Mouse (Mus musculus): ENCODE measurements at regions not wholly inside any gene's neighbourhood (a gene's known extent, or its start where the extent isn't known, plus 50 kb on each side); places are given as distances from the start of the nearest gene placed in this dataset.

DNA sequence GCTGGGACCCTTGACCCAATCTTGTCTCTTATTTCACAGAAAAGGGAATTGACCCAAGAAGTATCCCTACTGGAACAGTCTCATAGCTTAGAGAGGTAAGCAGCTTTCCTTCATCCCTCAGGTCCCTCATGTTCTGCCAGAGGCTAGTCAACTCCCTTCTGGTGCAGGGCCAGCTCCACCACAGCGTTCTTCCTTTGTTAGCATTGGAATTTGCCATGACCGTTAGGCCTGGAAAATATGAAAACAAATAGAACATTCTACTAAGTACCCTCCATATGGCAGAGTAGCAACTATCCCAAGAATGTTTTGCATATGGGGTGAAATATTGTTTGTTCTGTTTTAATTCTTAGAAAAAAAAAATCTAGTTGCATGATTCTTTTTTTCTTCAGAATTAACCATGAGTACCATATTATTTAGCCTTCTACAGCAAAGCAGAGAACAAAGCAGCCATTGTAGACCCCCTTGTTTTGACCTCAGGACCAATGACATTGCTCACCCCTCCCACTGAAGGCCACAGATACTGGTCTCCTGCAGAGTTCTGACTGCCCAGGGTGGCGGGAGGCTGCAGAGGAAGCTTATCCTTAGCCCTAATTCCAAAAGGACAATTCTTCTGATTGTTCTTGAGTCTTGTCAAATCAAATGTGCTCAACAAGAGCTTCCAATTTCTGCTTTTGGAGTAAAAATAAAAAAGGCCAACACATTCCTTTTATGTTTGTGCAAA, 78.1 kb upstream of the Ehbp1 start:
- WGBS: 54% methylated on average over 3 of the region's 3 CpGs
- Histone ChIP-seq H3K27ac (ENCODE audit: low read length) (no peak overlapping the region), H3K9ac (replicated peaks; ENCODE audit: low read depth, low read length) (no peak overlapping the region), H3K4me1 (ENCODE audit: control insufficient read depth, insufficient read depth, low read length) (no peaks in the 10 kb centered on the region), H3K27me3 (ENCODE audit: control insufficient read depth, insufficient read depth, low read length) (no peaks in the 10 kb centered on the region), H3K4me2 (replicated peaks; ENCODE audit: low read depth, low read length) (no peak overlapping the region), H3K36me3 (ENCODE audit: control insufficient read depth, insufficient read depth, low read length) (no peaks in the 10 kb centered on the region), H3K4me3 (ENCODE audit: low read depth, low read length) (no peak overlapping the region), H3K9me3 (ENCODE audit: control insufficient read depth, low read depth, low read length) (no peaks in the 10 kb centered on the region)
- no peak for ATAC-seq (ENCODE audit: insufficient number of reproducible peaks, insufficient read depth, low FRiP score, low read depth)

DNA sequence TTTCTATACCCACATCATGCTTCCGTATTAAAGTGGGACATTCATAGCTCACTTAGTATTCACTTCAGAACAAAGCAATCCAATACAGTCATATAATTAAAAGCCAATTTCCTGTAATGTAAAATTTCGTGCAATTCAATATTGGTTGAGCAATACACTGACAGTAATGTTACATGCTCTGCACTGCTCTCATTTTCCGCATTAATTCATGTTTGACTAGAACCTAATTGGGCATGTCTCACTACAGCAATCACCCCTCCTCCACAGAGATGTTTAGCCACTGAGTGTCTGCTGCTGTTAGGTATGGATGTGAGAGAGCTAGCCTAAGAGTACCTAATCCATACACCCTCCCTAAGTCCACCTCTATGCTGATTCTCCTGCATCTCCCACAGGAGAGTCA, 79.7 kb upstream of the Ehbp1 start:
- H3K4me3 ChIP-seq (ENCODE audit: low read depth, low read length): no peak overlapping the region
- H3K27me3 ChIP-seq (ENCODE audit: control insufficient read depth, insufficient read depth, low read length): no peaks in the 10 kb centered on the region
- no peak overlapping the region for H3K4me2 ChIP-seq (replicated peaks; ENCODE audit: low read depth, low read length)
- no peak for ATAC-seq (ENCODE audit: insufficient number of reproducible peaks, insufficient read depth, low FRiP score, low read depth)
- H3K9me3 ChIP-seq (ENCODE audit: control insufficient read depth, low read depth, low read length): no peaks in the 10 kb centered on the region
- WGBS: 86% methylated on average over 3 of the region's 3 CpGs
- no peak overlapping the region for H3K9ac ChIP-seq (replicated peaks; ENCODE audit: low read depth, low read length)
- no peaks in the 10 kb centered on the region for H3K4me1 ChIP-seq (ENCODE audit: control insufficient read depth, insufficient read depth, low read length)
- no peak overlapping the region for H3K27ac ChIP-seq (ENCODE audit: low read length)
- H3K36me3 ChIP-seq (ENCODE audit: control insufficient read depth, insufficient read depth, low read length): no peaks in the 10 kb centered on the region

GRCm38 (mm10) chr11:22437140-22437850, 74.6 kb upstream of the Tmem17 start:
- no peak overlapping the region for H3K9ac ChIP-seq (replicated peaks; ENCODE audit: low read depth, low read length)
- H3K4me2 ChIP-seq (replicated peaks; ENCODE audit: low read depth, low read length): no peak overlapping the region
- 6% methylated on average over 5 of the region's 5 CpGs for WGBS
- peaks cover 16% of the 10 kb centered on the region for H3K4me1 ChIP-seq (ENCODE audit: control insufficient read depth, insufficient read depth, low read length)
- no peaks in the 10 kb centered on the region for H3K9me3 ChIP-seq (ENCODE audit: control insufficient read depth, low read depth, low read length)
- ATAC-seq (ENCODE audit: insufficient number of reproducible peaks, insufficient read depth, low FRiP score, low read depth): peak; percentile 96
- H3K27me3 ChIP-seq (ENCODE audit: control insufficient read depth, insufficient read depth, low read length): no peaks in the 10 kb centered on the region
- no peaks in the 10 kb centered on the region for H3K36me3 ChIP-seq (ENCODE audit: control insufficient read depth, insufficient read depth, low read length)
- H3K27ac ChIP-seq (ENCODE audit: low read length): peak overlapping the region; percentile 66
- H3K4me3 ChIP-seq (ENCODE audit: low read depth, low read length): no peak overlapping the region

DNA sequence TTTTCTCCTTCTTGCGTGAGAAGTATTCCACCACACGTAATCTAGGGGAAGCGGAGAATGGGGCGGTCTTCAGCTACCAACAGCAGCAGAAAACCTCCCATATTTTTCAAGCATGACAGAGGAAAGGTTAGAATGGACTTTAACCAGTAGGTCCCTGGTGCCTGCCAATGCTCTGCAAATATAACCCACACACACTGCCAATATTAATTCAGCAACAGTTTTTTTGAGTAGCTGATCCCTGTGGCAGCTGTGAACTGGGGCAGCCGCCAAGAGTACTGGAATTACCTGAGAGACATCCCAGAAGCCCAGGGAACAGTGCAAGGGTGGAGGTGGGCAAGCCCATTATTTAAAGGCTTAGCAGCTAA, 74.1 kb upstream of the Tmem17 start:
- peak; percentile 60; the same call in 1 of the 2 replicates for ATAC-seq (ENCODE audit: insufficient number of reproducible peaks, insufficient read depth, low FRiP score, low read depth)
- Histone ChIP-seq H3K27me3 (ENCODE audit: control insufficient read depth, insufficient read depth, low read length) (no peaks in the 10 kb centered on the region), H3K4me2 (replicated peaks; ENCODE audit: low read depth, low read length) (no peak overlapping the region), H3K9ac (replicated peaks; ENCODE audit: low read depth, low read length) (no peak overlapping the region), H3K9me3 (ENCODE audit: control insufficient read depth, low read depth, low read length) (no peaks in the 10 kb centered on the region), H3K4me3 (ENCODE audit: low read depth, low read length) (no peak overlapping the region), H3K27ac (ENCODE audit: low read length) (peak overlapping the region; percentile 66), H3K36me3 (ENCODE audit: control insufficient read depth, insufficient read depth, low read length) (no peaks in the 10 kb centered on the region), H3K4me1 (ENCODE audit: control insufficient read depth, insufficient read depth, low read length) (peaks cover 16% of the 10 kb centered on the region)
- WGBS: 57% methylated on average over 5 of the region's 5 CpGs

DNA sequence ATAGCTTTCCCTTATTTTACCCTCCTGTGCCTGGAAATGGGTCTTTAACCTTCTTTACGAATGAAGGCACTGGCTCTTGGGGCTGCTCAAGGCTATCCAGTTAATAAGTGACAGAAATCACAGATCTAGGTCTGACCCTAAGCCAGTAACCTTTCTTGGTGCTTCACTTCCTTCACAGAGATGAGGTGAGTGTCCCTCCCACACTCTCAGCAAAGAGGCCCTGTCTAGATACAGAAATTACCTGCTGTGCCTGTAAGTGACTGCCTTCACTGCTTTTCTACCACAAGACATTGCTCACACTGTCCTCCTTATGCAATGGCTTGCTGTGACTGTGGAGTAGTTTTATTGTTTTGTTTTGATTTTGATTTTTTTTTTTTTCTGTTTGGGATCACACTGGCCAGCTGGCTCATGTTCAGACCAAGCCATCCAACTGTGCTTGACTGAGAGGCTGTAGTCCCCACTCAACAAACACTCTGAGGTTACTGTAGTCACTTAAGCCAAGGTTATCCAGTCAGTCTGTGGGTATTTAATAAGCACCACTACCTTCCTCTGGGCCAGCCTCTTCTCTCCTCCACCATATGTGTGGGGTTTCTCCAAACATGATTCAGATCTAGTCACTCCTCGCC, 73.3 kb upstream of the Tmem17 start:
- H3K4me1 ChIP-seq (ENCODE audit: control insufficient read depth, insufficient read depth, low read length): peaks cover 16% of the 10 kb centered on the region
- no peaks in the 10 kb centered on the region for H3K27me3 ChIP-seq (ENCODE audit: control insufficient read depth, insufficient read depth, low read length)
- H3K4me3 ChIP-seq (ENCODE audit: low read depth, low read length): no peak overlapping the region
- no peak overlapping the region for H3K9ac ChIP-seq (replicated peaks; ENCODE audit: low read depth, low read length)
- H3K9me3 ChIP-seq (ENCODE audit: control insufficient read depth, low read depth, low read length): no peaks in the 10 kb centered on the region
- H3K36me3 ChIP-seq (ENCODE audit: control insufficient read depth, insufficient read depth, low read length): no peaks in the 10 kb centered on the region
- no peak overlapping the region for H3K4me2 ChIP-seq (replicated peaks; ENCODE audit: low read depth, low read length)
- H3K27ac ChIP-seq (ENCODE audit: low read length): no peak overlapping the region
- WGBS: 64% methylated on average over 2 of the region's 2 CpGs
- no peak for ATAC-seq (ENCODE audit: insufficient number of reproducible peaks, insufficient read depth, low FRiP score, low read depth)

DNA sequence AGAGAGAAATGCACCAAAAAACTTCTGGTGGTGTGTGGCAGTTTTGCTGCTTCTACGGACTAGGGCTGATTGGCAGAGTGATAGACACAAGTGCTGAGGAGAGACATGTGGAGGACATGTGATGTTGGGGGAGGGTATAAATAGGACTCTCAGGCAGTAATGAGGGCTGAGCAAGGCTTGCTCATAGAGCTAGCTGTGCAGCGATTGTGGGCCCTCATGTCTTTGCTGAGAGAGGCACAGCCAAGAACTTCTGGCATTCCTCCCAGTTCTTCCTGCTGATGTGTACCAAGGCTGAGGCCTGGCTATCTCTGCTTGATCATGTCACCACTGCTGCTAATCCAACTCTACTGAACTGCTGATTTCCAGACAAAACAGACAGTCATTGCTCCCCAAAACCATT, 71.4 kb upstream of the Tmem17 start:
- Histone ChIP-seq H3K9ac (replicated peaks; ENCODE audit: low read depth, low read length) (no peak overlapping the region), H3K27me3 (ENCODE audit: control insufficient read depth, insufficient read depth, low read length) (no peaks in the 10 kb centered on the region), H3K4me3 (ENCODE audit: low read depth, low read length) (no peak overlapping the region), H3K4me1 (ENCODE audit: control insufficient read depth, insufficient read depth, low read length) (peaks cover 16% of the 10 kb centered on the region), H3K27ac (ENCODE audit: low read length) (no peak overlapping the region), H3K36me3 (ENCODE audit: control insufficient read depth, insufficient read depth, low read length) (no peaks in the 10 kb centered on the region), H3K4me2 (replicated peaks; ENCODE audit: low read depth, low read length) (no peak overlapping the region), H3K9me3 (ENCODE audit: control insufficient read depth, low read depth, low read length) (no peaks in the 10 kb centered on the region)
- 68% methylated on average over 2 of the region's 2 CpGs for WGBS
- no peak for ATAC-seq (ENCODE audit: insufficient number of reproducible peaks, insufficient read depth, low FRiP score, low read depth)

GRCm38 (mm10) chr11:22453161-22453560, 58.7 kb upstream of the Tmem17 start:
- H3K9ac ChIP-seq (replicated peaks; ENCODE audit: low read depth, low read length): no peak overlapping the region
- no peak overlapping the region for H3K27ac ChIP-seq (ENCODE audit: low read length)
- H3K4me1 ChIP-seq (ENCODE audit: control insufficient read depth, insufficient read depth, low read length): no peaks in the 10 kb centered on the region
- ATAC-seq (ENCODE audit: insufficient number of reproducible peaks, insufficient read depth, low FRiP score, low read depth): no peak
- H3K36me3 ChIP-seq (ENCODE audit: control insufficient read depth, insufficient read depth, low read length): no peaks in the 10 kb centered on the region
- no peak overlapping the region for H3K4me2 ChIP-seq (replicated peaks; ENCODE audit: low read depth, low read length)
- H3K9me3 ChIP-seq (ENCODE audit: control insufficient read depth, low read depth, low read length): no peaks in the 10 kb centered on the region
- no peaks in the 10 kb centered on the region for H3K27me3 ChIP-seq (ENCODE audit: control insufficient read depth, insufficient read depth, low read length)
- no peak overlapping the region for H3K4me3 ChIP-seq (ENCODE audit: low read depth, low read length)

DNA sequence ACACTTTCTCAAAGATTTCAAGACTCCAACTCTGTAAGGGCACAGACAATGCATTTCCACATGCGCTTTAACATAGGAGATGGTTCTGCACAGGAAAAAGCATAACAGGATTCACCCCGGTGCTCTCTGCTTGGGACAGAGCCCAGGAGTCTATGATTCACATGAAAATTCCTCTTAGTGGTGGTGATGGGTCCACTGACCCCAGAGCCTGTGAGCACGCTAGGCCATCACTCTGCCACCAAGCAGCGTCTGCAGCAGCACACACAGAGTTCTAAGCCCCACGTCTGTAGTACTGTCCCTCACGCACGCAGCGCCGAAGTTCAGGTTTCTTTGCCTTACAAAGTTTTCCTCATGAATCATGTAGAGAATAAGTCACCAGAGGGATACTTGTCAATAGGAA, 55.6 kb upstream of the Tmem17 start:
- WGBS: 93% methylated on average over 9 of the region's 9 CpGs
- Histone ChIP-seq H3K27ac (ENCODE audit: low read length) (no peak overlapping the region), H3K4me2 (replicated peaks; ENCODE audit: low read depth, low read length) (no peak overlapping the region), H3K4me3 (ENCODE audit: low read depth, low read length) (no peak overlapping the region), H3K9me3 (ENCODE audit: control insufficient read depth, low read depth, low read length) (no peaks in the 10 kb centered on the region), H3K9ac (replicated peaks; ENCODE audit: low read depth, low read length) (no peak overlapping the region), H3K36me3 (ENCODE audit: control insufficient read depth, insufficient read depth, low read length) (no peaks in the 10 kb centered on the region), H3K4me1 (ENCODE audit: control insufficient read depth, insufficient read depth, low read length) (no peaks in the 10 kb centered on the region), H3K27me3 (ENCODE audit: control insufficient read depth, insufficient read depth, low read length) (no peaks in the 10 kb centered on the region)
- no peak for ATAC-seq (ENCODE audit: insufficient number of reproducible peaks, insufficient read depth, low FRiP score, low read depth)

Data from stomach, embryonic 14.5 days (tissue).